ENCODE assay signal across 8 mouse cellular contexts in genomic region chr1:155140076-155140475, GRCm38 (mm10). TPM values are rescaled to one million over a fixed set of nuclear protein-coding genes. Genes with fewer than 3 reads are reported as not detected.
DNase-seq lines count a peak whose midpoint lies in the region; ATAC-seq and TF ChIP-seq lines count a peak whose summit lies in the region.
"Had no signal": no experiment of that assay in that cellular context is flagged by ENCODE, and none has a peak within 500 bp of the region (broad histone marks: within the 10 kb centered on the region; RNA-seq: fewer than 3 reads in every experiment).

No protein-coding gene starts in this region.

- H3K4me1 ChIP-seq in kidney, postnatal 0 days (replicated peaks; ENCODE audit: insufficient read depth, low read length): no peaks in the 10 kb centered on the region
- 0 out of 2 replicates have a peak, but pooled peaks cover 5% of the 10 kb centered on the region for H3K4me1 ChIP-seq in lung, embryonic 14.5 days (ENCODE audit: insufficient read depth)

- H3K27me3 ChIP-seq in kidney, postnatal 0 days (ENCODE audit: insufficient read depth, low read length): no peaks in the 10 kb centered on the region
- no peaks in the 10 kb centered on the region for H3K27me3 ChIP-seq in lung, embryonic 14.5 days (ENCODE audit: insufficient read depth, low read length)
- H3K27me3 ChIP-seq: megakaryocyte, embryonic 14.5 days had no signal

- peaks cover 4% of the 10 kb centered on the region; the same call in 1 of the 2 replicates for H3K36me3 ChIP-seq in kidney, postnatal 0 days (ENCODE audit: insufficient read depth, low read length)
- no peaks in the 10 kb centered on the region; the same call in 1 of the 2 replicates for H3K36me3 ChIP-seq in lung, embryonic 14.5 days (ENCODE audit: insufficient read depth)

- ATAC-seq in kidney, postnatal 0 days (replicated peaks; ENCODE audit: low FRiP score, low read depth): no peak
- ATAC-seq in lung, embryonic 14.5 days (ENCODE audit: insufficient read depth): no peak

- no peak overlapping the region for H3K4me3 ChIP-seq in kidney, postnatal 0 days (replicated peaks; ENCODE audit: low read depth, low read length)
- no peak overlapping the region for H3K4me3 ChIP-seq in lung, embryonic 14.5 days (ENCODE audit: low read depth, low read length)
- H3K4me3 ChIP-seq: megakaryocyte, embryonic 14.5 days had no signal

- WGBS in kidney, postnatal 0 days: 58% methylated on average over 2 of the region's 2 CpGs
- WGBS in lung, embryonic 14.5 days: 68% methylated on average over 2 of the region's 2 CpGs

- no peak overlapping the region for H3K9ac ChIP-seq in kidney, postnatal 0 days (ENCODE audit: low read depth, low read length)
- H3K9ac ChIP-seq in lung, embryonic 14.5 days: no peak overlapping the region

- H3K4me2 ChIP-seq in kidney, postnatal 0 days (ENCODE audit: low read length): no peak overlapping the region
- no peak overlapping the region for H3K4me2 ChIP-seq in lung, embryonic 14.5 days

- H3K27ac ChIP-seq in kidney, postnatal 0 days: no peak overlapping the region
- no peak overlapping the region for H3K27ac ChIP-seq in lung, embryonic 14.5 days (ENCODE audit: low read depth)

- DNase-seq in urinary bladder, postnatal 25 days (ENCODE audit: low spot score): peak; percentile 58
- no peak for DNase-seq in urinary bladder, postnatal 10 days (ENCODE audit: low spot score)
- peak; percentile 47 for DNase-seq in adrenal gland, adult 8-10 months
- DNase-seq in embryo, embryonic 11 days: peak; percentile 42
- DNase-seq in kidney, postnatal 0 days (ENCODE audit: low spot score): peak; percentile 67
- peak; percentile 71 for DNase-seq in lung, embryonic 14.5 days
- peak; percentile 16 to 74 for DNase-seq in spleen, adult 18-20 months

- TF ChIP-seq CTCF in kidney, postnatal 0 days (IDR thresholded peaks at IDR 0.05; ENCODE audit: low read depth): peak; percentile 73
- TF ChIP-seq CTCF in lung, embryonic 14.5 days (IDR thresholded peaks at IDR 0.05; ENCODE audit: low read depth): peak; percentile 60

- no peaks in the 10 kb centered on the region for H3K9me3 ChIP-seq in kidney, postnatal 0 days (replicated peaks; ENCODE audit: low read length)
- no peaks in the 10 kb centered on the region for H3K9me3 ChIP-seq in lung, embryonic 14.5 days (ENCODE audit: low read depth, low read length)
- H3K9me3 ChIP-seq: megakaryocyte, embryonic 14.5 days had no signal

RNA-seq across cellular contexts. Expression of gene Mr1, which starts 6.5 kb away (rescaled TPM):
- total RNA-seq in adrenal gland, adult 8-10 months (2022): 10 to 100 TPM; 34.4 to 41.2 (median 40.1) TPM
- 7.4 and 7.9 TPM in 2 replicates for polyA plus RNA-seq in kidney, postnatal 0 days (2015; fragmentation: Nextera tagmentation; extraction: Ambion mirVana)
- polyA plus RNA-seq in lung, embryonic 14.5 days (2014; fragmentation: Nextera tagmentation; extraction: Ambion mirVana): 13.6 and 13.7 TPM in 2 replicates

RNA-seq across cellular contexts. Expression of gene Stx6, which starts 18.4 kb away (rescaled TPM):
- total RNA-seq in adrenal gland, adult 8-10 months (2022): 10 to 100 TPM; 51.1 to 58.4 (median 54.2) TPM
- polyA plus RNA-seq in kidney, postnatal 0 days (2015; fragmentation: Nextera tagmentation; extraction: Ambion mirVana): 57.1 and 59.9 TPM in 2 replicates
- 97.6 and 99.7 TPM in 2 replicates for polyA plus RNA-seq in lung, embryonic 14.5 days (2014; fragmentation: Nextera tagmentation; extraction: Ambion mirVana)

RNA-seq across cellular contexts. Expression of gene Ier5, which starts 40.6 kb away (rescaled TPM):
- 10 to 100 TPM in 3 of 4 experiments, 1 to 10 TPM in 1; 7.8 to 11.9 (median 11.2) TPM for total RNA-seq in adrenal gland, adult 8-10 months (2022)
- polyA plus RNA-seq in kidney, postnatal 0 days (2015; fragmentation: Nextera tagmentation; extraction: Ambion mirVana): 8.0 and 11.4 TPM in 2 replicates
- 14.6 and 15.1 TPM in 2 replicates for polyA plus RNA-seq in lung, embryonic 14.5 days (2014; fragmentation: Nextera tagmentation; extraction: Ambion mirVana)
